Mouse (Mus musculus): Measurements from ENCODE around the gene Pik3r1. TPM values are rescaled to one million over a fixed set of nuclear protein-coding genes. Genes with fewer than 3 reads are reported as not detected.

The Pik3r1 gene
- polyA plus RNA-seq (2014; fragmentation: Nextera tagmentation; extraction: Ambion mirVana), result 60.2 and 63.3 TPM in 2 replicates

DNA sequence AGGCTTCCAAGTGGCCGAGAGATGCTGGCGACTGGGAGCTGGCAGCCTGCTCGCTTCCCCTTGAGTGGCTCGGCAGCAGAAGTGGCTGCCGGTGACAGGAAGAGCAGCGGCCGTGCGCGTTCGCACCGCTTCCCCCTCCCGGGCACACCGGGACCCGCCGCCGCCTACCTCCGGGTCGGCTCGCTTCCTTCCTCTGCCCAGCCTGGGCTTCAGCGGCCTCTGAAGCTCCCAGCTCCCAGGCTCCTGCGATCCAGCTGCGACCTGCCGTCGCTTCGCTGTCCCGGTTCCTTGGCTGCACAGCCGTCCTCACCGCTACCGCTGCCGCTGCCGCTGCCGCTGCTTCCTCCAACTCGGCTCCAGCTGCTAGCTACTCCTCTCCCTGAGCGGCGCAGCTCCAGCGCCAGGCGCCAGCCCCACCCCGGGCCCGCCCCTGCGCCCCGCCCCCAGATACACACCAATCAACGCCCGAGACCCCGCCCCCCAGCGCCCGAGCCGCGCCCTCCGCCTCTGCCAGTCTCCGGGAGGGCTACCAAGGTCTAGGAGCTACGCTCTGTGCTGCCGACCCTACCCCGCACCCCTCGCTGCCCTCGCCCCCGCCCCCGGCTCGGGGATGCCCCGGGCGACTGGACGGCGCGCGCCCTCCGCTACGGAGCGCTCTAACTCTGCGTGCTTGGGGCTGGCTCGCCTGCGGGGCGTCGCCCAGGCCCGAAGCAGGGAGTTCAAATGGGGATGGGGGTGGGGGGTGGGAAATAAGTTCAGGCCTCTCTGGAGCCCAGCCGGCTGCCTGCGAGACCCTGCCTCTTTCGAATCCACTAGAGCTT is at the start of gene Pik3r1:
Gene Pik3r1 (minus strand): TSS at position 409 of the 821 bp plus-strand sequence.
- Histone ChIP-seq H3K9ac (replicated peaks; ENCODE audit: low read length) (peak within 1 kb of the TSS; percentile 93), H3K36me3 (ENCODE audit: control insufficient read depth, insufficient read depth, low read length) (no peaks in the 10 kb centered on the region), H3K9me3 (ENCODE audit: control insufficient read depth, low read length) (no peaks in the 10 kb centered on the region), H3K4me1 (ENCODE audit: control insufficient read depth, insufficient read depth, low read length) (peaks cover 20% of the 10 kb centered on the region), H3K4me2 (ENCODE audit: low read length) (peak within 1 kb of the TSS; percentile 84), H3K27ac (replicated peaks; ENCODE audit: low read depth, low read length) (peak within 1 kb of the TSS; percentile 95), H3K27me3 (ENCODE audit: control insufficient read depth, insufficient read depth, low read length) (no peaks in the 10 kb centered on the region), H3K4me3 (replicated peaks; ENCODE audit: low read depth, low read length) (peak within 1 kb of the TSS; percentile 90)
- under 1% methylated on average over 76 of the region's 76 CpGs for WGBS
- peak; percentile 98 for DNase-seq
- peak; percentile 98 for ATAC-seq (ENCODE audit: low FRiP score, low TSS enrichment)

DNA sequence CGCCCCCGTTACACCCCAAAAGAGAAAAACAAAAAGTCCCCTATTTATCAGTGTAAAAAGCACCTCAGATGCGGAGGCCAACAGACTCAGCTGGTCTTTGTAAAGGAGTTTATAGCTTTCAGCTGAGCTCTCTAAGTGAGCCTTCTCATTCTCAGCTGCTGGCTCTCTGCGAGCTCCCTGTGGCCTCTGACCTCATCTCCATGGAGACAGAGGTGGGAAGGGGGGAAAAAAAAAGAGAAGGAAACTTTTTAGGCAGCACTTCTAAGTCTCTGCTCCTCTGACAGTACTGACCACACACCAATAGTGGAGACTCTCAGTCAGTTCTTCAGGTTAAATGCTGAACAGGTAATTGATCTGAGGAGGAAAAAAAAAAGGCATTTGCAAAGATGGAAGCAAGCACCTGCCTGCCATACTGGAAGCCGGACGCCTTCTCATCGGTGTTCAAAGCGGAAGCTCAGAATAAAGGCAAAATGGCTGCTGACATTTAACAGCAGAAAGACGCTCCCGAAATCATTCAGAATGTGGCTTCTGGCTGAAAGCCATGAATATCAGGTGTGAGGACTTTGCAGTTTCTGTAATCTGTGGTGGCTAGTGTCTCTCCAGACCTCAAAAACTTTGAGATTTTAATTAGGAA is 45.4 kb upstream of the Pik3r1 start:
- peak; percentile 73 for DNase-seq
- Histone ChIP-seq H3K9ac (replicated peaks; ENCODE audit: low read length) (no peak overlapping the region; the same call in 1 of the 2 replicates), H3K27ac (replicated peaks; ENCODE audit: low read depth, low read length) (no peak overlapping the region), H3K4me3 (replicated peaks; ENCODE audit: low read depth, low read length) (no peak overlapping the region), H3K36me3 (ENCODE audit: control insufficient read depth, insufficient read depth, low read length) (no peaks in the 10 kb centered on the region), H3K9me3 (ENCODE audit: control insufficient read depth, low read length) (no peaks in the 10 kb centered on the region), H3K4me1 (ENCODE audit: control insufficient read depth, insufficient read depth, low read length) (no peaks in the 10 kb centered on the region; the same call in 1 of the 2 replicates), H3K4me2 (ENCODE audit: low read length) (peak overlapping the region; percentile 26), H3K27me3 (ENCODE audit: control insufficient read depth, insufficient read depth, low read length) (no peaks in the 10 kb centered on the region)
- 11% methylated on average over 10 of the region's 10 CpGs for WGBS
- peak; percentile 53; the same call in 1 of the 2 replicates for ATAC-seq (ENCODE audit: low FRiP score, low TSS enrichment)

DNA sequence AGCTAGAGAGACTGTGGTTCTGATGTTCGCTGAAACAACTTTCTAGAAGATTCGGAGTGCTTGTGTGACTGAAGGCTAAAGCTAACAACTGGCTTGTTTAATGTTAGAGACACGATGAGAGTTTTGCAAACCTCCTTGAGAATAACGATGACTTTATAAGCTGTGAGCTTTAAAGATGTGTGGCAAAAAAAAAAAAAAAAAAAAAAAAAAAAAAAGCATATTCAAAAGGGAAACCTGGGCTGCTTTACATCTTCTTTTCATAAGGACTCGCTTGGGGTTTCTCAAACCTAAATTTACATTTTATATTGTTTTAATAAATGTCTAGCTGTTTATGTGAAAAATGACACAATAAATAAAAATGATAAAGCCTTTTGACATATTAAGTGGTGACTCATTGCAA is 44.3 kb upstream of the Pik3r1 start:
- H3K4me2 ChIP-seq (ENCODE audit: low read length), result no peak overlapping the region
- H3K9ac ChIP-seq (replicated peaks; ENCODE audit: low read length), result no peak overlapping the region
- H3K4me1 ChIP-seq (ENCODE audit: control insufficient read depth, insufficient read depth, low read length), result no peaks in the 10 kb centered on the region; the same call in 1 of the 2 replicates
- H3K27ac ChIP-seq (replicated peaks; ENCODE audit: low read depth, low read length), result no peak overlapping the region
- 57% methylated on average over 5 of the region's 5 CpGs for WGBS
- no peaks in the 10 kb centered on the region for H3K9me3 ChIP-seq (ENCODE audit: control insufficient read depth, low read length)
- H3K4me3 ChIP-seq (replicated peaks; ENCODE audit: low read depth, low read length), result no peak overlapping the region
- ATAC-seq (ENCODE audit: low FRiP score, low TSS enrichment), result no peak
- H3K36me3 ChIP-seq (ENCODE audit: control insufficient read depth, insufficient read depth, low read length), result no peaks in the 10 kb centered on the region
- H3K27me3 ChIP-seq (ENCODE audit: control insufficient read depth, insufficient read depth, low read length), result no peaks in the 10 kb centered on the region
- DNase-seq, result no peak

GRCm38 (mm10) chr13:101811882-101812281 is 43.9 kb upstream of the Pik3r1 start:
- no peak overlapping the region for H3K4me3 ChIP-seq (replicated peaks; ENCODE audit: low read depth, low read length)
- no peak overlapping the region; the same call in 1 of the 2 replicates for H3K9ac ChIP-seq (replicated peaks; ENCODE audit: low read length)
- H3K36me3 ChIP-seq (ENCODE audit: control insufficient read depth, insufficient read depth, low read length), result no peaks in the 10 kb centered on the region
- H3K27me3 ChIP-seq (ENCODE audit: control insufficient read depth, insufficient read depth, low read length), result no peaks in the 10 kb centered on the region
- H3K4me1 ChIP-seq (ENCODE audit: control insufficient read depth, insufficient read depth, low read length), result no peaks in the 10 kb centered on the region; the same call in 1 of the 2 replicates
- no peaks in the 10 kb centered on the region for H3K9me3 ChIP-seq (ENCODE audit: control insufficient read depth, low read length)
- WGBS, result 45% methylated on average over 9 of the region's 9 CpGs
- no peak for ATAC-seq (ENCODE audit: low FRiP score, low TSS enrichment)
- DNase-seq, result no peak
- no peak overlapping the region for H3K27ac ChIP-seq (replicated peaks; ENCODE audit: low read depth, low read length)
- no peak overlapping the region for H3K4me2 ChIP-seq (ENCODE audit: low read length)

DNA sequence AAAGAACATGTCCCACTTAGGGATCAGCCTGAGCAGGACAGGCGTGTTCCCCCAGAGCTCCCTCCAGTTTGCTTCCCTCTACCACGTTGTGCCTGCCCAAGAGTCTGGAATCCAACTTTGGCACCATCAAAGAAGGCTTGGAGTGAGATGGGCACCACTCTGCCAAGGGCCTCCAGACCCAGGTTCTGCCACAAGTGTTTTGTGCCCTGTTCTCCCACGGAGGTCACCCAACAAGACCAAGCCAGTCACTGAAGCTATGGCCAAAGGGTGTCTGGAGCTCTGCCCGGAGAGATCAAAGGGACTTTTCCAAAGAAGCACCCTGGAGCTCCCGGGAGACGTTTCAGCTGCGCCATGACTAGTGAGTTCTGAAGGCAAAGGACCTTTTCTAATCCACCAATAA is 42.6 kb upstream of the Pik3r1 start:
- 77% methylated on average over 7 of the region's 7 CpGs for WGBS
- Histone ChIP-seq H3K27ac (replicated peaks; ENCODE audit: low read depth, low read length) (no peak overlapping the region), H3K4me2 (ENCODE audit: low read length) (no peak overlapping the region), H3K4me3 (replicated peaks; ENCODE audit: low read depth, low read length) (no peak overlapping the region), H3K4me1 (ENCODE audit: control insufficient read depth, insufficient read depth, low read length) (no peaks in the 10 kb centered on the region; the same call in 1 of the 2 replicates), H3K9me3 (ENCODE audit: control insufficient read depth, low read length) (no peaks in the 10 kb centered on the region), H3K27me3 (ENCODE audit: control insufficient read depth, insufficient read depth, low read length) (no peaks in the 10 kb centered on the region), H3K36me3 (ENCODE audit: control insufficient read depth, insufficient read depth, low read length) (no peaks in the 10 kb centered on the region), H3K9ac (replicated peaks; ENCODE audit: low read length) (no peak overlapping the region)
- ATAC-seq (ENCODE audit: low FRiP score, low TSS enrichment) (no peak), DNase-seq (no peak)

- Histone ChIP-seq H3K27me3 (ENCODE audit: control insufficient read depth, insufficient read depth, low read length) (no peaks in the 10 kb centered on the region), H3K9ac (replicated peaks; ENCODE audit: low read length) (no peak overlapping the region), H3K27ac (replicated peaks; ENCODE audit: low read depth, low read length) (no peak overlapping the region), H3K9me3 (ENCODE audit: control insufficient read depth, low read length) (no peaks in the 10 kb centered on the region), H3K4me3 (replicated peaks; ENCODE audit: low read depth, low read length) (no peak overlapping the region), H3K4me2 (ENCODE audit: low read length) (no peak overlapping the region), H3K4me1 (ENCODE audit: control insufficient read depth, insufficient read depth, low read length) (no peaks in the 10 kb centered on the region; the same call in 1 of the 2 replicates), H3K36me3 (ENCODE audit: control insufficient read depth, insufficient read depth, low read length) (no peaks in the 10 kb centered on the region)
- DNase-seq (no peak), ATAC-seq (ENCODE audit: low FRiP score, low TSS enrichment) (no peak)
- 83% methylated on average over 3 of the region's 3 CpGs for WGBS
Observed at GRCm38 (mm10) chr13:101809796-101810195, 41.8 kb upstream of the Pik3r1 start.

DNA sequence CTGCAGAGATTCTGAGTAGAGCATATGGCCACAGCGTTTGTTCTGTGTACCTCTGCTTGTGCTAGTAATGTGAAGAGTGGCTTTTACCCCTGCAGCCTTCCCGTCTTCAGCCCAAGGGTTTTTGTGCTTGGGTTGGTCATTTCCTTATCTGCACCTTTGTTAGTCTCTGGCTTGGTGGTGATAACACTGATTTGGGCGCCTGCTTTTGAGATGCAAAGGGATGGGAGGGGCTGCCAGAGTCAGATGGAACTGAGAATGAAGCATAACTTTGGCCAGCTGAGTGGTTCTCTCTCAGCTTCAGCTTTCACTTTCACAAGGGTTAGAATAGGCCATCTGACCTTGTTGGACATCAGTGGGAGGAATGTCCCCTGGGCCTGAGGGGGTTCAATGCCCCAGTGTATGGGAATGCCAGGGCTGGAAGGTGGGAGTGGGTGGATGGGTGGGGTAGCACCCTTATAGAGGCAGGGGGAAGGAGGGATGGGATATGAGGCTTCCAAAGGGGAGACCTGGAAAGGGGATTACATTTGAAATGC is 37.6 kb upstream of the Pik3r1 start:
- Histone ChIP-seq H3K27ac (replicated peaks; ENCODE audit: low read depth, low read length) (no peak overlapping the region), H3K4me3 (replicated peaks; ENCODE audit: low read depth, low read length) (no peak overlapping the region), H3K4me1 (ENCODE audit: control insufficient read depth, insufficient read depth, low read length) (peaks cover 10% of the 10 kb centered on the region; the same call in 1 of the 2 replicates), H3K9me3 (ENCODE audit: control insufficient read depth, low read length) (no peaks in the 10 kb centered on the region), H3K9ac (replicated peaks; ENCODE audit: low read length) (no peak overlapping the region), H3K27me3 (ENCODE audit: control insufficient read depth, insufficient read depth, low read length) (no peaks in the 10 kb centered on the region), H3K4me2 (ENCODE audit: low read length) (no peak overlapping the region), H3K36me3 (ENCODE audit: control insufficient read depth, insufficient read depth, low read length) (no peaks in the 10 kb centered on the region)
- DNase-seq (no peak), ATAC-seq (ENCODE audit: low FRiP score, low TSS enrichment) (no peak)
- WGBS, result 74% methylated on average over 3 of the region's 3 CpGs

DNA sequence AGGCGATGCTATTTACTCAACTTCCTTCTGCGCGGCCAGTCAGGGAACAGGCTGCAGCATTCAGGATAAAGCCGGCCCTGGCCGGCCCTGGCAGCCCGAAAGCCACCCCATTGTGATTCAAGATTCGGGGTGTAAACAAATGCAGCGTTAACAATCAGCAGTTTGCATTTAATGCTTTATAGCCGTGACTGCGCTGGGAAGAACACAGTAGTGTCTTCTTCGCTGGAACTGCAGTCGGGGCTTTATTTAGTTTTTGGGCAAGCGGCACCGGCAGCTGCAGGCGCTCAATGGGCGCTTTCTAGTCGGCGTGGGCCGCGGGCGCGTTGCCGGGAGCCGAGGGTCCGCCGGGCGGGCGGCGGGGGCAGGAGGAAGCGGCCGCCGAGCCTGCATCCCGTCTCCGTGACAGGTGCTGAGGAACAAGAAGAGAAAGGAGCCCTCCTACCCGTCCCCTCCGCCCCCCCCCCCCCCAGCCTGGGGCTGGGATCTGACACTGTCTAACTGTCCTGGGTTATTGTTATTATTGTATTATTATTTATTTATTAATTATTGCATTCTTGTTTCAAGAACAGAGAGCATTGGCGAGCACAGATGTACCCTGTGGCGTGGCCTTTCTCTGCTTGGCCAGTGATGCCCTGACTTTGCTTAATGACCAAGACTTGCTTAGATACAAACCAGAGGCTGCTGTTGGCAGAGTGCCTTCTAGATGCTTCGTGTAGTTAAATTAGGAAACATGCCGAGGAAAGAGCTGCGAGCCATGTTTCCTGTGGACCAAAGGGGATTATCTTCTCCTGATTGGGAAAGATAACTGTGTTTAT is 33.6 kb upstream of the Pik3r1 start:
- under 1% methylated on average over 41 of the region's 41 CpGs for WGBS
- H3K4me2 ChIP-seq (ENCODE audit: low read length), result peak overlapping the region; percentile 73
- H3K9ac ChIP-seq (replicated peaks; ENCODE audit: low read length), result peak overlapping the region; percentile 75
- H3K4me3 ChIP-seq (replicated peaks; ENCODE audit: low read depth, low read length), result peak overlapping the region; percentile 42
- peak overlapping the region; percentile 80 for H3K27ac ChIP-seq (replicated peaks; ENCODE audit: low read depth, low read length)
- no peaks in the 10 kb centered on the region for H3K9me3 ChIP-seq (ENCODE audit: control insufficient read depth, low read length)
- peak; percentile 92 for ATAC-seq (ENCODE audit: low FRiP score, low TSS enrichment)
- DNase-seq, result peak; percentile 86
- no peaks in the 10 kb centered on the region for H3K36me3 ChIP-seq (ENCODE audit: control insufficient read depth, insufficient read depth, low read length)
- H3K4me1 ChIP-seq (ENCODE audit: control insufficient read depth, insufficient read depth, low read length), result peaks cover 16% of the 10 kb centered on the region; the same call in 1 of the 2 replicates
- H3K27me3 ChIP-seq (ENCODE audit: control insufficient read depth, insufficient read depth, low read length), result no peaks in the 10 kb centered on the region

Measured in midbrain, embryonic 14.5 days (tissue).